Mouse (Mus musculus) urinary bladder, postnatal 14 days (tissue): Measurements from ENCODE around the gene Ctnna2.

ENCODE experiments used
- DNase-seq: peaks from one replicate; pipeline ENCODE4 v3.0.0; 2021; ENCODE audit warnings: low spot score

Gene Ctnna2

DNA sequence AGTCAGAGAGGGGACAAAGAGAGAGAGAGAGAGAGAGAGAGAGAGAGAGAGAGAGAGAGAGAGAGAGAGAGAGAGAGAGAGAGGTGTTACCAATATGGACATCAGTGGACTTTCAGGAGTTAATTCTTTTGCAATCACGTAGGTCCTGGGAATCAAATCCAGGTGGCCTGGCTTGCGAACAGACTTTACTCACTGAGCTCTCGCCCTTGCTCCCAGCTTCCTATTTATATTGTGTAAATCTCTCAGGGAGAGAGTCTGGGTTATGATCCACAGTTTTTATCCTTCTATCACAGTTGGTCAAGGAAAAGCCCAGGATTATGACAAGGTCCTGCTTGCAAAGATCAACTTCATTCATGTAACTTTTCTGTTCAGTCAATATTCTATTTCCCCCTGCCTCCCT, 714.3 kb downstream of the Ctnna2 start:
- DNase-seq, result no peak

- peak; percentile 15 for DNase-seq
Observed at GRCm38 (mm10) chr6:77257358-77258105, 722.0 kb downstream of the Ctnna2 start.

GRCm38 (mm10) chr6:77256348-77256747, 723.2 kb downstream of the Ctnna2 start:
- no peak for DNase-seq

GRCm38 (mm10) chr6:77253480-77253879, 726.0 kb downstream of the Ctnna2 start:
- DNase-seq, result no peak

DNA sequence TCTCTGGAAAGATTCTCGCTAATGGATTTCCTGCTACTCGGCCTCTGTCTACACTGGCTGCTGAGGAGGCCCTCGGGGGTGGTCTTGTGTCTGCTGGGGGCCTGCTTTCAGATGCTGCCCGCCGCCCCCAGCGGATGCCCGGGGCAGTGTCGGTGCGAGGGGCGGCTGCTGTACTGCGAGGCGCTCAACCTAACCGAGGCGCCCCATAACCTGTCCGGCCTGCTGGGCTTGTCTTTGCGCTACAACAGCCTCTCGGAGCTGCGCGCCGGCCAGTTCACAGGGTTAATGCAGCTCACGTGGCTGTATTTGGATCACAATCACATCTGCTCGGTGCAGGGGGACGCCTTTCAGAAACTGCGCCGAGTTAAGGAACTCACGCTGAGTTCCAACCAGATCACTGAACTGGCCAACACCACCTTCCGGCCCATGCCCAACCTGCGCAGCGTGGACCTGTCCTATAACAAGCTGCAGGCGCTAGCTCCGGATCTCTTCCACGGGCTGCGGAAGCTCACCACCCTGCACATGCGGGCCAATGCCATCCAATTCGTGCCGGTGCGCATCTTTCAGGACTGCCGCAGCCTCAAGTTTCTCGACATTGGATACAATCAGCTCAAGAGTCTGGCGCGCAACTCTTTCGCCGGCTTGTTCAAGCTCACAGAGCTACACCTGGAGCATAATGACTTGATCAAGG, 735.8 kb downstream of the Ctnna2 start:
- peak; percentile 7 for DNase-seq

GRCm38 (mm10) chr6:77242601-77243406, 736.7 kb downstream of the Ctnna2 start, which contains the start of gene Lrrtm1:
Lrrtm1 (plus strand) TSS chr6:77242689.
- peak; percentile 41 for DNase-seq

DNA sequence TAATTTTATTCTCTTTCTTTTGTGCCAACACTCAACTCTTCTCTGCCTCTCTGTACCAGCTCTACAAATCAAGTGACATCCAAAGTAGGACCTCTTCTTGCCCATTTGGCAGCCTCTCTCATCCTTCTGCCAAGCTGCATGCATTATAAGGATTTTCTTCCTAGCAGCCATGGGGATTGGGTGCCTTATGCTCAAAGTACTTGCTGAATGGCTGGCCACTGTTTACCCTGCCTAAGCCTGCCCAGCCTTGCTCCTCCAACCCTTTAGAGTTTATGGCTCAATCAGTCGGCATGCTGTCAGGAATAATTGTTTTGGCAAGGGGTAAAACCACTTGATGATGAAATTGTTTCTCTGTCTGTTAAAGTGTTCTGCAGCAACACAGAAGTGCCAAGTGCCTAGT, 739.1 kb downstream of the Ctnna2 start:
- DNase-seq, result no peak

DNA sequence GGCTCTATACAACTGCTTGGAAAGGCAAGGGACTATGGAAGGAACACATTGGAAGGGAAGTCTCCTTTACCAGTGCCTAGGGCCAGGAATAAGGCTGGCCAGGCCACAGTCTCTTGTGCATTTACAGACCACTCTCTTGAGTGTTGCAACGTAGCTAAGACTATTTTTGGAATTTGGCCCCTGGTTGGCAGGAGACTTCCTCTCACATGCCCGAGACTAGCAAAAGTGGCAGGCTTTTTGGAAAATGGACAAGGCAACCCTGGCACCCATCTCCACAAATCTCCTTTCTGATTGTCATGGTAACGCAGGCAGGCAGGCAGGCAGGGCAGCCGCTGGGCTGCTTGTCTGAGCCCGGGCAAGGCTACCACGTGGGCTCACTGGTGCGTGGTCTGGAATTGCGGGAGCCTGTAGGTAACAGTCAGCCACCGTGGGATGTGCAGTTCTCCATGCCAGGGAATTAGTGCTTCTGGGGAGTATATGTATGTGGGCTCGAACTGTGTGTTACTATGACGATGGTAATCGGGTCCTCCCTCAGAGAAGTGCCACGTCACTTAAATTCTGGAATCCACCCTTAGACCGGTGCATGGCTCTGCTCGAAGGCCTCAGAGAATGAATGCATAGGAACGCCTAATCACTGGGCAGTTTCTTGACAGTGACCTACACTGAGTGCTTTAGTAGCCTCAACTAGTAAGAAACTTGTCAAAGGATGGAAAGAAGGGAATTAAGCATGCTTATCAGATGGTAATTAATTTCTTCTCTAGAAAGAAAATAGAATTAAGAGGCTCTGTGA, 756.5 kb downstream of the Ctnna2 start:
- no peak for DNase-seq

DNA sequence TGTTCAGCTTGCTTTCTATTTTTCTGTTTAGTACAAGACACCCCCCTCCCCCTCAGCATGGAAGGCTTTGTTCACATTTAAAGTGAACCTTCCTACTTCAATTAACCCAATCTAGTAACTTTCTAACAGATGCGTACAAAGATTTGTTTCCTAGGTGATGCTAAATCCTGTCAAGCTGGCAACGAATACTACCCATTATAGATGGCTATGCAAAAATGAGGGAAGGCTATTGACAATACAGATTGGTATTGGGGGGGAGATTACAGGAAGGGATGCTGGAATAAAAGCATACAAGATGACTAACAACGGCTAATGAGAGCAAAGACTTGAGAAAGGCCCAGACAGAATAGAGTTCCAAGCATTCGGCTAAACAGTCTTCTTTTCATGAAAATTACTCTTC, 758.7 kb downstream of the Ctnna2 start:
- DNase-seq, result no peak

DNA sequence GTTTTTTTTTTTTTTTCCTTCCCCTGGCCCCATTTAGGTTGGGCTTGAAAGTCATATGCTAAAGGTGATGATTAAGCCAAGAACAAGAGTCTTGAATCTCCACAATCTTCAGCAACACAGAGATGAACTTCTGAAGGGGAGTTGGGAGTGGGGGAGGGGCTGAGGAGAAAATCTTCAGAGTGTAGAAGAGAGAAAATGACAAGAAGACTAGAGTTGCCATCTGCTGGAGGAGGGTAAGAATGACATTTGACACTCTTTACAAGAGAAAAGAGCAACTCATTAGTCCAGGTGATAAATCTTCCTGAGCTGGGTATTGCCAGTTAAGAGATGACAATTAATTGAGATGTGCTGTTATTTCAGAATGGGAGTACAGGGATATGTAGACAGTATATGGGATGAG, 760.6 kb downstream of the Ctnna2 start:
- DNase-seq, result no peak

GRCm38 (mm10) chr6:77215322-77215721, 764.2 kb downstream of the Ctnna2 start:
- no peak for DNase-seq

- DNase-seq, result no peak
Observed at GRCm38 (mm10) chr6:77213757-77214409, 765.6 kb downstream of the Ctnna2 start.

DNA sequence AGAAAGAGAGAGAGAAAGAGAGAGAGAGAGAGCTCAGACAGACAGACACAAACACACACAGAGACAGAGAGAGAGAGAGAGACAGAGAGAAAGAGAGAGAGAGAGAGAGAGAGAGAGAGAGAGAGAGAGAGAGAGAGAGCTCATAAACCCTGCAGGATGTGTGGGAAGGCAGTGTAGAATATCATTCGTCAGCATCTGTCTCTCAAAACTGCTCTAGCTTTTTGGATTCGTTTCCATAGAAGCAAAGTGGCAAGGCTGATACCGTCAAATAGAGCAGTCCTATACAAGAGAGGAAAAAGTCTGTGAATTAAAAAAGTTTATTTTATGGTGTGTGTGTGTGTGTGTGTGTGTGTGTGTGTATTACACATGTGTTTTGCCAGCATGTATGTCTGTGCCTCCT, 769.6 kb downstream of the Ctnna2 start:
- no peak for DNase-seq

DNA sequence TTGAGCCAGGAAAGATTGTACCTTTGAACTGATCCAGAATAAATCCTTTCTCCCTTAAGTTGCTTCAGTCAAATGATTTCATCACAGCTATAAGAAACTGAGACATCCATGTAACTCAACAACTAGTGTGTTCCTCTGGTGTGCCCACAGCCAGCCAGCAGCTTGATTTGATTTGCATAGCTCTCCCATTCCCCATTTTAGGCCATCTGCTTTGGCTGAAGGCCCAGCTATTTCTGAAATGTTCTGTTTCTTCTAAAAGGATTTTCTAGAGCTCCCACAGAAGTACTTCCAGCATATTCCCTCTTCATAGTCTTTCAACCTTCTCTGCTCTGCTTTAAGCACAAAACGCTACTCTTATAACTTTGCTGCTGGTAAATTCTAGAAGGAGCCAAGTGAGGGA, 770.3 kb downstream of the Ctnna2 start:
- no peak for DNase-seq

GRCm38 (mm10) chr6:77199375-77199774, 780.1 kb downstream of the Ctnna2 start:
- DNase-seq, result no peak

DNA sequence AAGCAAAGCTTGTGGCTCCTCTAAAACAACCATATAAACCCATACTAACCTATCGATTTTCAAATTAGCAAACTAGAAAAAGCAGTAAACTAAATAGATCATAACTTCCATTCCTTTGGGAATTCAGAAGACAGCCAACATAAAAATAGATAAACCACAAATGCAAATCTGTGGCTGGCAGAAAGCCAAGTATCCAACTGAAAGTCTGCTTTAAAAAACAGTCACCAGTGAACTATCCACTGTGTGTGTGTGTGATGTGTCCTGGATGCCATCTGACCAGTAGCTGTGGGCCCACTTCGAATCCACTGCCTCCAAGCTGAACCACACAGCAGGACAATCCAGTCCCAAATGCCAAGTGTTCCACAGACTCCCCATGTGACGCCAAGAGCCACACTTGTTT, 782.8 kb downstream of the Ctnna2 start:
- no peak for DNase-seq

DNA sequence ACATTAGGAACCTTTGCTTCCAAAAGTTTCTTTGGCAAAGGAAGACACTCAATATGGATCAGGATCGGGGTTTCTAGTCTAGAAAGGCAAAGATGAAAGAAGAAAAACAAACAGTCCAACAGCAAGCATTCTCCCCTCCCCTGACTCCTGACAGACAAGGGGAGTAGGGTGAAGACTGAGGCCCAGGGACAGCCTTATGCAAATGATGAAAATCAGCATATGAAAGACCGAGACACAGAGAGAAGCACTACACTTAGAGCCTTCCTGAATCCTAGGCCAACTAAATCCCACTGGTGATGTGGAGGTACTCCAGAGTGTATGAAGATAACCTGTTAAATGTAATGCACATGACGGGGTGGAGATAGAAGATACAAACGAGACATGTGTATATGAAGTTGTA, 787.9 kb downstream of the Ctnna2 start:
- DNase-seq, result no peak

DNA sequence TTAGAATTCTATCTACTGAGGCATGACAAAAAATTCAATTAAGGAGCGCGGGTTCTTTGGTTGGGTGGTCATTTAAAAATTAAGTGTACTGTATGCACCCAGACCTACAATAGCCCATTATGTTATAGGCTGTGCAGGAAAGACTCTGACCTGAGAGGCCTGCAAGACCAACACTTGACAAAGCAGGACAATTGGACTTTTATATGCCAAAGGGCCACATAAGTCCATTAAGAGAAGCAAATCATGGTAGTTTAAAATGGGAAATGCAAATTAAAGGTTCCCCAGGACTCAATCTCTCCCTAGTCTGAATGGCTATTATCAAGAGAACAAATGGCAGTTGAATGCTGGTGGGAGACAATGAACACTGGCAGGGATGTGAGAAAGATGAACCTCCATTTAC, 790.9 kb downstream of the Ctnna2 start:
- DNase-seq, result no peak

DNA sequence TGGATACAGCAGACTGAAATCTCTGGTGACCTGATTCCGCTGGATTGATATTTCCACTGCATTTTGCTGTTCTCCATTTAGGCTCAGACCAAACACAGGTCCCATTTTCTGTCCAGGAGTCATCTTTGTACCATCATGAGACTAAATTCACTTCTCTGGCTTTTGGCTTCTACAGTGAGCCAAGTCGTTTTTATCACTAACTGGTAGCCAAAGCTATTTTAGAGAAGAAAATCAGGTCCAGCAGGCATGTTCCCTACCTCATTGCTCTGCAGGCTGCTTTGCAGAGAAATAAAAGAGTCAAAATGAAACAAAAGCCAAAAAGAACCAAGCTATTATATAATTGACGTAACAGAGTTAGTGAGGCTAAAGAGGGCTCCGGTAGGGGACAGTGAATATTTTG, 793.7 kb downstream of the Ctnna2 start:
- no peak for DNase-seq

GRCm38 (mm10) chr6:77184896-77185295, 794.6 kb downstream of the Ctnna2 start:
- no peak for DNase-seq

DNA sequence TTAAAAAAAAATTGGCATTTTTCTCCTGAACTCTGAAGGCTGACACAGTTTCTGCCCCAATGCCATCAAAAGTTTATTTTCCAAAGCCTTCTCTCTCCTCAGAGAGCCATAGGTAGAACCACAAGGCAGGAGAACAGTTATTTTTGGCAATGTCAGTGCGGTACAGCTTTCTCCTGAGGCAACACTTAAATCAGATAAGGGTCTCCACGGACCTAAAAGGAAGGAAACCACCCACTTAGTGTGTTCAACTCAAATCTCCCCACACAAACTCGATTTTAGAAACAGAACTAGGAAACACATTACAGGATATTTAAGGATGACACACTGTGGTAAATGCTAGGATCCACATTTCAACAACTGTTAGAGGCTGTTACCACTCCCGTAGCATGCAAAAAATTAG, 803.7 kb downstream of the Ctnna2 start:
- no peak for DNase-seq

- no peak for DNase-seq
Observed at GRCm38 (mm10) chr6:77157028-77157427, 822.5 kb downstream of the Ctnna2 start.
